Mouse (Mus musculus) heart, embryonic 15.5 days (tissue): ENCODE measurements around the gene Fam124a. TPM values are rescaled to one million over a fixed set of nuclear protein-coding genes. Genes with fewer than 3 reads are reported as not detected.

Experiments
- ATAC-seq: fragments of 200-750 bp; cut with Nextera tagmentation; replicated peaks from 2 replicates; pipeline ENCODE4 v1.8.0; 2017; ENCODE audit warnings: low read depth, moderate TSS enrichment; ENCODE audit not compliant: insufficient number of reproducible peaks, insufficient read depth, low FRiP score
- H3K27ac ChIP-seq: fragments of 300-500 bp; sonication (generic); 2 replicates; pipeline ENCODE4 v1.5.1; 2015; ENCODE audit warnings: mild to moderate bottlenecking, inconsistent platforms
- H3K27me3 ChIP-seq: fragments of 300-500 bp; sonication (generic); 2 replicates; pipeline ENCODE4 v1.6.1; 2015; ENCODE audit warnings: inconsistent platforms
- H3K36me3 ChIP-seq: fragments of 300-500 bp; sonication (generic); 2 replicates; pipeline ENCODE4 v1.6.1; 2015; ENCODE audit warnings: mild to moderate bottlenecking, inconsistent platforms
- H3K4me1 ChIP-seq: fragments of 300-500 bp; sonication (generic); replicated peaks from 2 replicates; pipeline ENCODE4 v1.6.1; 2015; ENCODE audit warnings: inconsistent platforms
- H3K4me2 ChIP-seq: fragments of 300-500 bp; sonication (generic); 2 replicates; pipeline ENCODE4 v1.6.1; 2015; ENCODE audit warnings: inconsistent platforms, mild to moderate bottlenecking, moderate library complexity
- H3K4me3 ChIP-seq: fragments of 300-500 bp; sonication (generic); 2 replicates; pipeline ENCODE4 v1.5.1; 2015; ENCODE audit warnings: mild to moderate bottlenecking, inconsistent platforms
- H3K9ac ChIP-seq: fragments of 300-500 bp; sonication (generic); 2 replicates; pipeline ENCODE4 v1.6.1; 2015; ENCODE audit warnings: mild to moderate bottlenecking, inconsistent platforms
- H3K9me3 ChIP-seq: fragments of 300-500 bp; sonication (generic); replicated peaks from 2 replicates; pipeline ENCODE4 v1.6.1; 2016; ENCODE audit warnings: inconsistent platforms
- WGBS: fragments of 180-500 bp; shearing (Covaris S2); methylation state at CpG from one replicate; pipeline ENCODE4 v1.1.7; 2015; ENCODE audit warnings: mixed read lengths; 5-methylcytosine and 5-hydroxymethylcytosine counted together
- polyA plus RNA-seq: library from polyadenylated mRNA; unstranded; fragments of >200 nt; fragmentation: Nextera tagmentation; extraction: Ambion mirVana; gene quantifications from 2 replicates; pipeline ENCODE4 v1.2.1, GENCODE M21; 2015

The Fam124a gene
- polyA plus RNA-seq, 1 experiment from 2014 or later, result 4.6 TPM

GRCm38 (mm10) chr14:62575862-62576261 lies 20.3 kb downstream of the Fam124a start:
- no peak overlapping the region for H3K4me2 ChIP-seq
- H3K27me3 ChIP-seq, result no peaks in the 10 kb centered on the region; the same call in 1 of the 2 replicates
- no peak overlapping the region for H3K27ac ChIP-seq
- no peaks in the 10 kb centered on the region for H3K36me3 ChIP-seq
- no peaks in the 10 kb centered on the region for H3K9me3 ChIP-seq
- 73% methylated on average over 8 of the region's 8 CpGs for WGBS
- H3K9ac ChIP-seq, result no peak overlapping the region
- H3K4me3 ChIP-seq, result no peak overlapping the region
- peaks cover 3% of the 10 kb centered on the region; the same call in 1 of the 2 replicates for H3K4me1 ChIP-seq
- ATAC-seq, result no peak

- no peaks in the 10 kb centered on the region for H3K9me3 ChIP-seq
- H3K4me3 ChIP-seq, result no peak overlapping the region
- no peak overlapping the region for H3K9ac ChIP-seq
- no peaks in the 10 kb centered on the region for H3K4me1 ChIP-seq
- no peak for ATAC-seq
- WGBS, result 83% methylated on average over 3 of the region's 3 CpGs
- no peaks in the 10 kb centered on the region for H3K27me3 ChIP-seq
- no peak overlapping the region for H3K27ac ChIP-seq
- H3K36me3 ChIP-seq, result no peaks in the 10 kb centered on the region
- no peak overlapping the region for H3K4me2 ChIP-seq
These were observed 25.4 kb downstream of the Fam124a start for GRCm38 (mm10) chr14:62580945-62581344.

GRCm38 (mm10) chr14:62581768-62582167 lies 26.2 kb downstream of the Fam124a start:
- H3K27me3 ChIP-seq, result no peaks in the 10 kb centered on the region
- no peak overlapping the region for H3K9ac ChIP-seq
- no peaks in the 10 kb centered on the region for H3K36me3 ChIP-seq
- H3K9me3 ChIP-seq, result no peaks in the 10 kb centered on the region
- H3K4me2 ChIP-seq, result no peak overlapping the region
- no peak overlapping the region for H3K4me3 ChIP-seq
- H3K27ac ChIP-seq, result no peak overlapping the region
- H3K4me1 ChIP-seq, result no peaks in the 10 kb centered on the region
- ATAC-seq, result no peak
- 74% methylated on average over 9 of the region's 9 CpGs for WGBS

- H3K4me3 ChIP-seq, result no peak overlapping the region
- no peaks in the 10 kb centered on the region for H3K27me3 ChIP-seq
- no peaks in the 10 kb centered on the region for H3K9me3 ChIP-seq
- ATAC-seq, result no peak
- H3K9ac ChIP-seq, result no peak overlapping the region
- no peak overlapping the region for H3K27ac ChIP-seq
- no peak overlapping the region for H3K4me2 ChIP-seq
- H3K36me3 ChIP-seq, result no peaks in the 10 kb centered on the region
- no peaks in the 10 kb centered on the region for H3K4me1 ChIP-seq
These were observed 29.1 kb downstream of the Fam124a start for GRCm38 (mm10) chr14:62584637-62585036.

GRCm38 (mm10) chr14:62585338-62585737 lies 29.8 kb downstream of the Fam124a start:
- no peak overlapping the region for H3K4me2 ChIP-seq
- H3K27ac ChIP-seq, result no peak overlapping the region
- 52% methylated on average over 3 of the region's 3 CpGs for WGBS
- ATAC-seq, result no peak
- H3K4me3 ChIP-seq, result no peak overlapping the region
- H3K9ac ChIP-seq, result no peak overlapping the region
- no peaks in the 10 kb centered on the region for H3K27me3 ChIP-seq
- H3K4me1 ChIP-seq, result no peaks in the 10 kb centered on the region
- no peaks in the 10 kb centered on the region for H3K36me3 ChIP-seq
- H3K9me3 ChIP-seq, result no peaks in the 10 kb centered on the region

- Histone ChIP-seq H3K4me3 (no peak overlapping the region), H3K9me3 (no peaks in the 10 kb centered on the region), H3K9ac (no peak overlapping the region), H3K36me3 (no peaks in the 10 kb centered on the region), H3K4me2 (no peak overlapping the region), H3K4me1 (peaks cover 5% of the 10 kb centered on the region; the same call in 1 of the 2 replicates), H3K27ac (no peak overlapping the region), H3K27me3 (no peaks in the 10 kb centered on the region)
- no peak for ATAC-seq
- WGBS, result 76% methylated on average over 6 of the region's 6 CpGs
These were observed 44.6 kb downstream of the Fam124a start for GRCm38 (mm10) chr14:62600109-62600522.

- Histone ChIP-seq H3K9ac (no peak overlapping the region), H3K27me3 (no peaks in the 10 kb centered on the region), H3K4me2 (no peak overlapping the region), H3K4me3 (no peak overlapping the region), H3K27ac (no peak overlapping the region), H3K9me3 (no peaks in the 10 kb centered on the region), H3K4me1 (peaks cover 5% of the 10 kb centered on the region; the same call in 1 of the 2 replicates), H3K36me3 (no peaks in the 10 kb centered on the region)
- 0 out of 2 replicates have a peak, but pooled peaks have one; percentile 35 for ATAC-seq
- WGBS, result 27% methylated on average over 1 of the region's 1 CpGs
These were observed 46.7 kb downstream of the Fam124a start for GRCm38 (mm10) chr14:62602271-62602670.

- ATAC-seq, result no peak
- Histone ChIP-seq H3K36me3 (no peaks in the 10 kb centered on the region), H3K27me3 (no peaks in the 10 kb centered on the region), H3K27ac (no peak overlapping the region), H3K9ac (no peak overlapping the region), H3K4me3 (no peak overlapping the region), H3K4me2 (no peak overlapping the region), H3K9me3 (no peaks in the 10 kb centered on the region), H3K4me1 (peaks cover 5% of the 10 kb centered on the region; the same call in 1 of the 2 replicates)
- 90% methylated on average over 1 of the region's 1 CpGs for WGBS
These were observed 47.3 kb downstream of the Fam124a start for GRCm38 (mm10) chr14:62602869-62603268.

- 68% methylated on average over 8 of the region's 8 CpGs for WGBS
- no peak overlapping the region for H3K27ac ChIP-seq
- no peak for ATAC-seq
- peaks cover under 1% of the 10 kb centered on the region; the same call in 1 of the 2 replicates for H3K4me1 ChIP-seq
- H3K4me2 ChIP-seq, result no peak overlapping the region
- no peaks in the 10 kb centered on the region for H3K36me3 ChIP-seq
- no peak overlapping the region for H3K4me3 ChIP-seq
- no peak overlapping the region for H3K9ac ChIP-seq
- no peaks in the 10 kb centered on the region for H3K9me3 ChIP-seq
- no peaks in the 10 kb centered on the region for H3K27me3 ChIP-seq
These were observed 52.3 kb downstream of the Fam124a start for GRCm38 (mm10) chr14:62607791-62608196.

- H3K9me3 ChIP-seq, result no peaks in the 10 kb centered on the region
- H3K4me2 ChIP-seq, result no peak overlapping the region
- H3K27ac ChIP-seq, result no peak overlapping the region
- ATAC-seq, result no peak
- no peaks in the 10 kb centered on the region for H3K4me1 ChIP-seq
- H3K36me3 ChIP-seq, result no peaks in the 10 kb centered on the region
- WGBS, result 56% methylated on average over 3 of the region's 3 CpGs
- no peak overlapping the region for H3K9ac ChIP-seq
- H3K4me3 ChIP-seq, result no peak overlapping the region
- H3K27me3 ChIP-seq, result no peaks in the 10 kb centered on the region
These were observed 54.4 kb downstream of the Fam124a start for GRCm38 (mm10) chr14:62609904-62610303.

- no peak overlapping the region for H3K4me3 ChIP-seq
- no peaks in the 10 kb centered on the region for H3K4me1 ChIP-seq
- WGBS, result 89% methylated on average over 3 of the region's 3 CpGs
- no peaks in the 10 kb centered on the region for H3K9me3 ChIP-seq
- H3K27me3 ChIP-seq, result no peaks in the 10 kb centered on the region
- ATAC-seq, result no peak
- H3K27ac ChIP-seq, result no peak overlapping the region
- no peaks in the 10 kb centered on the region for H3K36me3 ChIP-seq
- no peak overlapping the region for H3K9ac ChIP-seq
- H3K4me2 ChIP-seq, result no peak overlapping the region
These were observed 66.9 kb downstream of the Fam124a start for GRCm38 (mm10) chr14:62622393-62622792.

- H3K9ac ChIP-seq, result no peak overlapping the region
- H3K36me3 ChIP-seq, result no peaks in the 10 kb centered on the region
- H3K4me3 ChIP-seq, result no peak overlapping the region
- no peaks in the 10 kb centered on the region for H3K4me1 ChIP-seq
- H3K27me3 ChIP-seq, result no peaks in the 10 kb centered on the region
- no peak for ATAC-seq
- 87% methylated on average over 5 of the region's 5 CpGs for WGBS
- H3K4me2 ChIP-seq, result no peak overlapping the region
- no peaks in the 10 kb centered on the region for H3K9me3 ChIP-seq
- no peak overlapping the region for H3K27ac ChIP-seq
These were observed 72.4 kb downstream of the Fam124a start for GRCm38 (mm10) chr14:62627951-62628350.
